Mouse (Mus musculus): ENCODE results near the gene Cyp2d11. TPM values are rescaled to one million over a fixed set of nuclear protein-coding genes. Genes with fewer than 3 reads are reported as not detected.
"Not testable (repeated sequence)": the region's sequence is repeated elsewhere in the genome, so short reads cannot be mapped to it uniquely, and the experiment has no call there.

Cyp2d11 gene
- polyA plus RNA-seq, 1 experiment from 2014 or later: not detected

DNA sequence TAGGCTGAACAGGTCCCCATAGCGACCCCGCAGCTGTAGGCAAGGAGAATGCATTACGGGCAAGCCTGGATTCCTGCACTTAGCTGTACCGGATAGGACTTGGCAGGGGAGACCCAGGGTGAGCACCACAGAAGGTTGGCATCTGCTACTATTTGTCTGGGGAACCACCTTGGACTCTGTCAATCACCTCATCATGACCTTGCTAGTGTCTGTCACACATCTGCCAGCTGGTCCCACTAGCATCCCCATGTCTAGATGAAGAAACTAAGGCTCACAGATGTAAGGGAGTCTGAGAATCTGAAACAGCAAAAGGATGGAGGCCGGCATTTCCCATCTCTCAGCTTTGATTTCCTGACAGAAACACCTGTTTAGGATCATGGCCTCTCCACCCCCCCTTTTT lies 19.4 kb downstream of the Cyp2d11 start:
- no peaks in the 10 kb centered on the region for H3K9me3 ChIP-seq (ENCODE audit: low read length)
- no peak overlapping the region for H3K9ac ChIP-seq (replicated peaks; ENCODE audit: low read length)
- WGBS: 83% methylated on average over 5 of the region's 5 CpGs
- no peak for ATAC-seq (ENCODE audit: low FRiP score, low TSS enrichment)
- no peak overlapping the region for H3K27ac ChIP-seq (ENCODE audit: low read length)
- 0 out of 2 replicates have a peak, but pooled peaks cover 3% of the 10 kb centered on the region for H3K36me3 ChIP-seq (ENCODE audit: insufficient read depth, low read length)
- H3K27me3 ChIP-seq (ENCODE audit: insufficient read depth, low read length): no peaks in the 10 kb centered on the region
- H3K4me3 ChIP-seq (ENCODE audit: low read length): no peak overlapping the region
- H3K4me2 ChIP-seq (replicated peaks; ENCODE audit: low read depth, low read length): no peak overlapping the region
- H3K4me1 ChIP-seq (ENCODE audit: insufficient read depth, low read length): peaks cover 26% of the 10 kb centered on the region

DNA sequence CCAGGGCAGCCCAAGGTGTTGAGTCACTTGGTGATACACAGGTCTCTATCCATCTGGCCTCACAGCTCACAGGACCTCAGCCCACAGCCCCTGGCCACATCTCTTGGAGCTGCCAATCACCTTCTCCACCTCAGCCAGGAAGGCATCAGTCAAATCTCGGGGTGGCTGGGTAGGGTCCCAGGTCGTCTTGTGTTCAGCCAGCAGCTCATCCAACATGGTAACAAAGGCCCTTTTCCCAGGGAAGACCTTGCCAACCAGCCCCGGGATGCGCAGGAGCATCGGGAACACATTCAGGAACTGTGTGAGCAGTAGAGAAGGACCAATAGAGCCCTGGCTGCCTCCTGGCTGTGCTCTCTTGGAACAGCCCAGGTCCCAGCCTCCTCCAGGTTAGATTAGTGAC lies 20.8 kb downstream of the Cyp2d11 start:
- Histone ChIP-seq H3K36me3 (ENCODE audit: insufficient read depth, low read length) (0 out of 2 replicates have a peak, but pooled peaks cover 3% of the 10 kb centered on the region), H3K4me1 (ENCODE audit: insufficient read depth, low read length) (peaks cover 13% of the 10 kb centered on the region), H3K4me3 (ENCODE audit: low read length) (no peak overlapping the region), H3K27me3 (ENCODE audit: insufficient read depth, low read length) (no peaks in the 10 kb centered on the region), H3K4me2 (replicated peaks; ENCODE audit: low read depth, low read length) (no peak overlapping the region), H3K9ac (replicated peaks; ENCODE audit: low read length) (no peak overlapping the region), H3K9me3 (ENCODE audit: low read length) (no peaks in the 10 kb centered on the region), H3K27ac (ENCODE audit: low read length) (no peak overlapping the region)
- 86% methylated on average over 5 of the region's 5 CpGs for WGBS
- ATAC-seq (ENCODE audit: low FRiP score, low TSS enrichment): no peak

DNA sequence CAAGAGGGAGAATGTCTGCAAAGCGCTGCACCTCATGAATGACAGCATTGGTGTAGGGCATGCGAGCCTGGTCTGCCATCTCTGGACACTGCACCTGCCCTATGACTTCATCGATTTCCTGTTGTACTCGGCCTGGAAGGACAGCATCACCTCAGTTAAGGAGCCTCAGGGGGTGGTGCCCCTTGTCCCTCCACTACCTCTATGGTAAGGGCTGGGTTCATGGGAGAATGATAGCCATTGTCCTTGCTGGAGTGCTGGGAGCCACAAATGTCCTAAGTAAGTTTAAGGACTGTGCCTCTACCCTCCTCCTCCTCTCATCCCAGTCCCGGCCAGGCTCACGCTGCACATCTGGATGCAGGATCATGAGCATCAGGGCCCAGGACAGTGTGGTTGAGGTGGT lies 21.4 kb downstream of the Cyp2d11 start:
- Histone ChIP-seq H3K9me3 (ENCODE audit: low read length) (no peaks in the 10 kb centered on the region), H3K9ac (replicated peaks; ENCODE audit: low read length) (no peak overlapping the region), H3K4me1 (ENCODE audit: insufficient read depth, low read length) (peaks cover 8% of the 10 kb centered on the region), H3K36me3 (ENCODE audit: insufficient read depth, low read length) (0 out of 2 replicates have a peak, but pooled peaks cover 3% of the 10 kb centered on the region), H3K4me2 (replicated peaks; ENCODE audit: low read depth, low read length) (no peak overlapping the region), H3K4me3 (ENCODE audit: low read length) (no peak overlapping the region), H3K27me3 (ENCODE audit: insufficient read depth, low read length) (no peaks in the 10 kb centered on the region), H3K27ac (ENCODE audit: low read length) (no peak overlapping the region)
- ATAC-seq (ENCODE audit: low FRiP score, low TSS enrichment): no peak
- WGBS: 85% methylated on average over 6 of the region's 6 CpGs

DNA sequence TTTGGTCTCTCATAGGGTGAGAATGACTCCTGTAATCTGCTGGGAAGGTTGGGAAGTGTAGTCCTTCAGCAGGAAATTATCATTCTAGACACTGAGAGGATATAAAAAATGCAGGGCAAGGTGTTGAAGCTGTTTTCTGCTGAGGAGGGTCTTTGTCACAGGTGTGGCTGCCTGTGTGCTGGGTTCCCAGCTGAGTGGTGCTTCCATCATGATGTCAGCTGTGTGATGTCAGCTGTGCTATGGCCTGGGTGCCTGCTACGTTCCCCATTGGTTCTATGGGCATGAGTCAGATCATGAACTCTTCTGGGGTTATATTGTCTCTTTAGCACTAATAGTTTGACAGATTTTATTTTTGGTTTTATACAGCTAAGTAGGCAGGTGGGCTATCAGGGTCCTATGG lies 25.0 kb downstream of the Cyp2d11 start:
- Histone ChIP-seq H3K4me1 (ENCODE audit: insufficient read depth, low read length) (no peaks in the 10 kb centered on the region), H3K4me3 (ENCODE audit: low read length) (no peak overlapping the region), H3K27ac (ENCODE audit: low read length) (0 out of 2 replicates have a peak overlapping the region, but pooled peaks have one; percentile 15), H3K9ac (replicated peaks; ENCODE audit: low read length) (no peak overlapping the region), H3K36me3 (ENCODE audit: insufficient read depth, low read length) (no peaks in the 10 kb centered on the region), H3K4me2 (replicated peaks; ENCODE audit: low read depth, low read length) (no peak overlapping the region), H3K27me3 (ENCODE audit: insufficient read depth, low read length) (no peaks in the 10 kb centered on the region), H3K9me3 (ENCODE audit: low read length) (no peaks in the 10 kb centered on the region)
- ATAC-seq (ENCODE audit: low FRiP score, low TSS enrichment): no peak
- WGBS: 90% methylated on average over 1 of the region's 1 CpGs

DNA sequence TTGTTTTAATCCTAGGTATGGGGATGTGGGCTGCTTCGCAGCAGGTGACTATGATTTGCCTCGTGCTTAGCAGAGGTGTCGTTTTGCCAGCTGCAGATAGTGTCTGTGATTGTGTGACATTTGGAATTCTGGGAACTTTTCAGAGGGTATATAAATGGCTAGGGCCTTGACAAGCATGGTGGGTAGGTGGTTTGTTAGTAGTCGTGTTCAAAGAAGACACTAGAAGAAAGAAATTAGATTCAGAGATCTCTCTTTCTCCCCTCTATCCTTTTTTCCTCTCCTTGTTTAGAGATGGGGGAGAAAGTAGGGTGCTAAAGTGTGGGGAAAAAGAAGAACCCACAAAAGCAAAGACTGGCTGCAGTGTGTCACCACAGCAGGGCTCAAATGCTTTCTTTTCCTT lies 25.7 kb downstream of the Cyp2d11 start:
- H3K9me3 ChIP-seq (ENCODE audit: low read length): no peaks in the 10 kb centered on the region
- H3K27ac ChIP-seq (ENCODE audit: low read length): no peak overlapping the region
- H3K4me3 ChIP-seq (ENCODE audit: low read length): no peak overlapping the region
- no peaks in the 10 kb centered on the region for H3K36me3 ChIP-seq (ENCODE audit: insufficient read depth, low read length)
- no peak for ATAC-seq (ENCODE audit: low FRiP score, low TSS enrichment)
- H3K27me3 ChIP-seq (ENCODE audit: insufficient read depth, low read length): no peaks in the 10 kb centered on the region
- H3K4me1 ChIP-seq (ENCODE audit: insufficient read depth, low read length): no peaks in the 10 kb centered on the region
- 87% methylated on average over 4 of the region's 4 CpGs for WGBS
- H3K9ac ChIP-seq (replicated peaks; ENCODE audit: low read length): no peak overlapping the region
- no peak overlapping the region for H3K4me2 ChIP-seq (replicated peaks; ENCODE audit: low read depth, low read length)

DNA sequence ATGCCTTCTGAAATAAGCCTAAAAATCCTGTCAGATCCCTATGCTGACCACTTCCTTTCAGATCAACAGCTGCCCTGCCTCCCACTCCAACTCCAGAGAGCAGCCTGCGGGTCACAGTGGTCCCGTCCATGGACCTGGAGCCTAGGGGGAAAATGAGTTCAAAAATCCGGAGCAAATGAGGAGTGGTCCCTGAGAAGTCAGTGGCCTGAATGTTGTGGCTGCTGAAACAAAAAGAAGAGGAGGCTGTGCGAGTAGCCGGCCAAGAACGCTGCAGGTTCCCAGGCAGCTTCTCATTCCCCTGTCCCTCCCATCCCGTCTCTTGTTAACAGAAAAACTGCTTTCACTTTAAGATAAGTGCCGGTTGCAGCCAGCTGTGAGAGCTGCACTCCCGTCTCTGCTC lies 29.3 kb downstream of the Cyp2d11 start:
- H3K9me3 ChIP-seq (ENCODE audit: low read length); H3K9ac ChIP-seq (replicated peaks; ENCODE audit: low read length); H3K4me2 ChIP-seq (replicated peaks; ENCODE audit: low read depth, low read length); H3K27me3 ChIP-seq (ENCODE audit: insufficient read depth, low read length); H3K4me3 ChIP-seq (ENCODE audit: low read length); H3K27ac ChIP-seq (ENCODE audit: low read length); ATAC-seq (ENCODE audit: low FRiP score, low TSS enrichment); H3K4me1 ChIP-seq (ENCODE audit: insufficient read depth, low read length); H3K36me3 ChIP-seq (ENCODE audit: insufficient read depth, low read length): not testable (repeated sequence)
- 11% methylated on average over 6 of the region's 9 CpGs for WGBS

DNA sequence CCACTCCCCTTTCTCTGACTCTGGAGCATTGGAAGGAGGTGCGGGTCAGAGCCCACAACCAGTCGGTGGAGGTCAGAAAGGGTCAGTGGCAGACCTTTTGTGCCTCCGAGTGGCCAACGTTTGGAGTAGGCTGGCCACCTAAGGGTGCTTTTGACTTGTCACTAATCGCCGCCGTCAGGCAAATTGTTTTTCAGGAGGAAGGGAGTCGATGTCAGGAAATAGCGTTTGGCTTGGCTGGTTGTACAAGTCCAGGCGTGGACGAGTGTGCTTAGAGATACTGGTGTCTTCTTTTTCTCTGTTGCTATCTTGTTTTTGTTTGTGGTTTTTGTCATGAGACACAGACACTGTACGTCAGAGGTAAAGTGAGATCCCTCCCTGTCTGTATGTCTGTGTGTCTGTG lies 30.0 kb downstream of the Cyp2d11 start:
- H3K9ac ChIP-seq (replicated peaks; ENCODE audit: low read length); H3K36me3 ChIP-seq (ENCODE audit: insufficient read depth, low read length); H3K27ac ChIP-seq (ENCODE audit: low read length); H3K27me3 ChIP-seq (ENCODE audit: insufficient read depth, low read length); H3K4me3 ChIP-seq (ENCODE audit: low read length); ATAC-seq (ENCODE audit: low FRiP score, low TSS enrichment); H3K4me2 ChIP-seq (replicated peaks; ENCODE audit: low read depth, low read length); H3K9me3 ChIP-seq (ENCODE audit: low read length): not testable (repeated sequence)
- H3K4me1 ChIP-seq (ENCODE audit: insufficient read depth, low read length): peaks cover 12% of the 10 kb centered on the region; the same call in 1 of the 2 replicates
- 41% methylated on average over 7 of the region's 12 CpGs for WGBS

DNA sequence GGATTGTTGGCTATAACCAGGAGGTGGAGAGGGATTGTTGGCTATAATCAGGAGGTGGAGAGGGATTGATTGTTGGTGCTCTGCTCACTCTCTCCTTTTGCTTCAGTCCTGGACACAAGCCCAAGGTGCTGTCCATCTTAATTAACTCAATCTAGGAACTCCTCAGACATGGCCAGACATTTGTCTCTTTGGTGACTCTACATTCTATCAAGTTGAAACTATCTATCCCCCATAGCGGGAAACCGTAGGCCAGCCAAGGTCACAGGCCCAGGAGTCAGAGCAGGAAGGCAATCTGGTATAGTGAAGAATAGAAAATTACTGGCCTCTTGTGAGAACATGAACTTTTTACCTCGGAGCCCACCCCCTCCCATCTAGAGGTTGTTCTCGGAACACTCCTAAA lies 31.6 kb downstream of the Cyp2d11 start:
- 52% methylated on average over 3 of the region's 4 CpGs for WGBS
- H3K9me3 ChIP-seq (ENCODE audit: low read length): no peaks in the 10 kb centered on the region
- peak overlapping the region; percentile 65 for H3K27ac ChIP-seq (ENCODE audit: low read length)
- H3K27me3 ChIP-seq (ENCODE audit: insufficient read depth, low read length): no peaks in the 10 kb centered on the region
- peaks cover 17% of the 10 kb centered on the region; the same call in 1 of the 2 replicates for H3K4me1 ChIP-seq (ENCODE audit: insufficient read depth, low read length)
- H3K4me3 ChIP-seq (ENCODE audit: low read length): no peak overlapping the region
- ATAC-seq (ENCODE audit: low FRiP score, low TSS enrichment): no peak
- no peak overlapping the region for H3K4me2 ChIP-seq (replicated peaks; ENCODE audit: low read depth, low read length)
- no peaks in the 10 kb centered on the region for H3K36me3 ChIP-seq (ENCODE audit: insufficient read depth, low read length)
- no peak overlapping the region for H3K9ac ChIP-seq (replicated peaks; ENCODE audit: low read length)

DNA sequence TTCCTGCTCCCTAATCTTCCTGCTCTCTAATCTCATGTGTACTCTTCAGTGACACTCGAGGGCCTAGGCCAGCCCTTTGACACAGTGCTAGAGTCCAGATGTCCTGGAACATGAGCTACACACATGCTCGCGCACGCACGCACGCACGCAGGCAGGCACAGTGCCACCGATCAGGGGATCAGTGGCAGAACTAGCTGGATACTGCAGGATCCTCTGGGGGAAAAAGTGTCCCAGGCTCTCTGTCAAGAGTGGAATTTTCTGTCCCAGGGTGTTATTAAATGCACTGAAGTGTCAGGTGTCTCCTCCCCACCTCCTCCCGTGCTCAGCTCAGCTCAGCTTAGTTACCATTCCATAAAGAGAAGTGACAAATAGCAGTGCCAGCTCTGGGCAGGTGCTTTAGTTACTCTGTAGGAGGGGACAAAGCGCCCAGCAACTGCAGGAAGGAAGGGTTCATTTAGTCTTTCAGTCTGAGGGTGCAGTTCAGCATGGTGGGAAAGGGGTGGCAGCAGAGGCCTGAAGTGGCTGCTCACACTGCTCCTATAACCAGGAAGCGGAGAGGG lies 32.3 kb downstream of the Cyp2d11 start:
- Histone ChIP-seq H3K9me3 (ENCODE audit: low read length) (no peaks in the 10 kb centered on the region), H3K4me3 (ENCODE audit: low read length) (no peak overlapping the region), H3K9ac (replicated peaks; ENCODE audit: low read length) (0 out of 2 replicates have a peak overlapping the region, but pooled peaks have one; percentile 27), H3K4me1 (ENCODE audit: insufficient read depth, low read length) (peaks cover 17% of the 10 kb centered on the region; the same call in 1 of the 2 replicates), H3K4me2 (replicated peaks; ENCODE audit: low read depth, low read length) (no peak overlapping the region), H3K27ac (ENCODE audit: low read length) (peak overlapping the region; percentile 29), H3K36me3 (ENCODE audit: insufficient read depth, low read length) (no peaks in the 10 kb centered on the region), H3K27me3 (ENCODE audit: insufficient read depth, low read length) (no peaks in the 10 kb centered on the region)
- WGBS: 63% methylated on average over 11 of the region's 11 CpGs
- peak; percentile 86 for ATAC-seq (ENCODE audit: low FRiP score, low TSS enrichment)

DNA sequence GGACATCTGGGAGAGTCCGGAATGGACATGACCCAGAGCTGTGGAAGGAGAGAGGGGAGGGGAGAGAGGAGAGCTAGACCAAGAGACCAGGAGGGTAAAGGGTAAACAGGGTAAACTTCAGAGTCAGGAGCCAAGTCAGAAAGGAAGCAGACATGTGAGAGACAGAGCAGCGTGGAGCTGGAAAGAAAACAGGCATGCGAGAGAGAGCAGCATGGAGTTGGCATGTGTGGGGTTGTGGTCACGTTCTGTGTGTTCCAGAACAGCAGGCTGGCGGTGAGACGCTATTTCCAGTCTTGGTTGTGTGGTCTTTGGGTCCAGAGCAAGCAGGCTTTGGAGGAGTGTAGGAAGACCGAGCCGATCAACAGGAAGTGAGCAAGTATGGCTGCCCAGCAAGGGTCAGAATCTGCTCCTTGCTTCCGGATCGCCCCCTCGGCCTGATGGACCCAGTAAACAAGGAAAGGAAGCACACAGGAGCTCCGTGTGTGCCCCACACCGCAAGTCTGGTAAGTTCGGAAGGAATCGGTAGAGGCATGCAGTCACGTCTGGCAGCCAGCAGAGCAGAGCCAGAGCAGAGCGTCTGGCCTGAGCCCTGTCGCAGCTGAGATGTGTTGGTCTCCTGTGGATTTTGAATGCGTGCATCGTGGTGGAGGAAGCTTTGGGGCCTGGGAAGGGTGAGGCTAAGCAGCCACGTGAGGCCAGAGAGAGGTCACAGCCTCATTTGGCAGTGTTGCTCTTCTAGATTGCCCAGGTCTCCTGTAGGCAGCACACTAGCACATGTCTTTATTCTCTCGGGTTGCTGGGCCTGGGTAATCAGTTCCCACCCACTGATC lies 35.2 kb downstream of the Cyp2d11 start:
- H3K4me2 ChIP-seq (replicated peaks; ENCODE audit: low read depth, low read length): 0 out of 2 replicates have a peak overlapping the region, but pooled peaks have one; percentile 14
- H3K9me3 ChIP-seq (ENCODE audit: low read length): no peaks in the 10 kb centered on the region
- no peaks in the 10 kb centered on the region for H3K36me3 ChIP-seq (ENCODE audit: insufficient read depth, low read length)
- no peak overlapping the region for H3K4me3 ChIP-seq (ENCODE audit: low read length)
- H3K27ac ChIP-seq (ENCODE audit: low read length): peak overlapping the region; percentile 27; the same call in 1 of the 2 replicates
- ATAC-seq (ENCODE audit: low FRiP score, low TSS enrichment): no peak
- WGBS: 48% methylated on average over 22 of the region's 22 CpGs
- H3K4me1 ChIP-seq (ENCODE audit: insufficient read depth, low read length): peaks cover 23% of the 10 kb centered on the region
- no peaks in the 10 kb centered on the region for H3K27me3 ChIP-seq (ENCODE audit: insufficient read depth, low read length)
- 0 out of 2 replicates have a peak overlapping the region, but pooled peaks have one; percentile 42 for H3K9ac ChIP-seq (replicated peaks; ENCODE audit: low read length)

All from kidney, embryonic 16.5 days (tissue).